ENCODE assay signal across 8 mouse cellular contexts in genomic region chr10:62379808-62380207, GRCm38 (mm10). TPM values are rescaled to one million over a fixed set of nuclear protein-coding genes. Genes with fewer than 3 reads are reported as not detected.
DNase-seq lines count a peak whose midpoint lies in the region; ATAC-seq and TF ChIP-seq lines count a peak whose summit lies in the region.

Gene Hk1 (minus strand): TSS chr10:62379908.

- no peaks in the 10 kb centered on the region for H3K4me1 ChIP-seq in bone marrow macrophage, adult 2 months (ENCODE audit: control insufficient read depth, insufficient read depth, low read length)
- H3K4me1 ChIP-seq in heart, embryonic 12.5 days (replicated peaks) = no peaks in the 10 kb centered on the region

- H3K27ac ChIP-seq in bone marrow macrophage, adult 2 months (ENCODE audit: insufficient read depth, low read depth, low read length) = no peak within 1 kb of the TSS
- no peak within 1 kb of the TSS for H3K27ac ChIP-seq in heart, embryonic 12.5 days (ENCODE audit: poor library complexity, severe bottlenecking)

- no peak for TF ChIP-seq CTCF in bone marrow macrophage, adult 2 months (IDR thresholded peaks at IDR 0.05; ENCODE audit: low read depth, low read length)

- no peak for ATAC-seq in heart, embryonic 12.5 days (ENCODE audit: insufficient number of reproducible peaks, low FRiP score)
- ATAC-seq in monocyte, adult 5-6 weeks (replicated peaks; ENCODE audit: insufficient number of reproducible peaks, low FRiP score, low TSS enrichment, poor library complexity, severe bottlenecking) = no peak

- H3K36me3 ChIP-seq in heart, embryonic 12.5 days = no peaks in the 10 kb centered on the region

- intact Hi-C loops in left cerebral cortex, postnatal 10 days (cut with DNase I) = loop anchor here (10.0 kb wide), 1 partner anchor 195 kb away; no protein-coding TSS in a partner anchor

- DNase-seq in left cerebral cortex, adult 18-20 months (ENCODE audit: low spot score in 2 of 2) = no peak
- no peak for DNase-seq in left cerebral cortex, adult 9 months (ENCODE audit: low spot score in 2 of 2)
- no peak for DNase-seq in left cerebral cortex, postnatal 10 days (ENCODE audit: extremely low spot score in 1 of 2, low spot score in 2 of 2)
- no peak for DNase-seq in B cell, adult 2 months
- DNase-seq in kidney, postnatal 14 days = no peak

- H3K27me3 ChIP-seq in heart, embryonic 12.5 days (replicated peaks) = no peaks in the 10 kb centered on the region; the same call in 1 of the 2 replicates

- H3K4me3 ChIP-seq in bone marrow macrophage, adult 2 months (ENCODE audit: insufficient read depth, low read length) = no peak within 1 kb of the TSS
- H3K4me3 ChIP-seq in heart, embryonic 12.5 days = no peak within 1 kb of the TSS

- H3K9ac ChIP-seq in heart, embryonic 12.5 days = no peak within 1 kb of the TSS

- no peak for TF ChIP-seq POLR2A in bone marrow macrophage, adult 2 months (IDR thresholded peaks at IDR 0.05; ENCODE audit: borderline replicate concordance, low read depth, low read length)

- H3K4me2 ChIP-seq in heart, embryonic 12.5 days = no peak within 1 kb of the TSS

- no peaks in the 10 kb centered on the region for H3K9me3 ChIP-seq in heart, embryonic 12.5 days (replicated peaks)

- WGBS in heart, embryonic 12.5 days = 76% methylated on average over 1 of the region's 1 CpGs

RNA-seq across cellular contexts. Expression of gene Hk1, which starts in this region (rescaled TPM):
- total RNA-seq in left cerebral cortex, adult 18-20 months (2021) = 100 to 1,000 TPM; 311 to 318 TPM
- 37.9 and 45.1 TPM in 2 replicates for polyA plus RNA-seq in bone marrow macrophage, adult 2 months (2012; ENCODE audit: insufficient read depth, insufficient read length, missing spikeins)
- 215 and 227 TPM in 2 replicates for polyA plus RNA-seq in heart, embryonic 12.5 days (2016; fragmentation: Nextera tagmentation; extraction: Ambion mirVana)
- total RNA-seq in left cerebral cortex, postnatal 10 days (2021) = 100 to 1,000 TPM; 309 to 314 TPM
- total RNA-seq in monocyte, adult 5-6 weeks (2017) = 33.1 to 66.9 TPM (median 39.5 TPM) in 3 replicates
